Mouse (Mus musculus) adrenal gland, adult 18-20 months (tissue): ENCODE measurements around the gene Sorbs2. TPM values are rescaled to one million over a fixed set of nuclear protein-coding genes. Genes with fewer than 3 reads are reported as not detected.

Experiments used
- DNase-seq, 2 experiments: peaks; one replicate each; pipeline ENCODE4 v3.0.0; 2021 to 2022; ENCODE audit warnings: low spot score in 2 of 2
- long read RNA-seq, 2 experiments: library from polyadenylated mRNA; stranded (forward); transcript quantifications; one replicate each; pipeline ENCODE4 v2.0.0; 2021
- total RNA-seq, 2 experiments: library from RNA; stranded (reverse); gene quantifications; 1 replicate in 1 of 2; 2 replicates in 1 of 2; pipeline ENCODE4 v1.2.3; 2021

Sorbs2 gene
- 100 to 1,000 TPM; 110 to 130 TPM for total RNA-seq
- long read RNA-seq, experiment 1, partial matches to known transcripts, result 5 of 22 reads
- long read RNA-seq, experiment 1, other reads (novel, unspliced or antisense), result 17 of 22 reads
- long read RNA-seq, experiment 2, partial matches to known transcripts, result 22 of 31 reads
- long read RNA-seq, experiment 2, other reads (novel, unspliced or antisense), result 8 of 31 reads

- no peak for DNase-seq
Observed at GRCm38 (mm10) chr8:45507634-45508321, at the start of gene Sorbs2. Sorbs2 (plus strand) TSS chr8:45507788.

- DNase-seq, result no peak
Observed at GRCm38 (mm10) chr8:45457874-45458273, 49.7 kb upstream of the Sorbs2 start.

GRCm38 (mm10) chr8:45469006-45469405 is 38.6 kb upstream of the Sorbs2 start:
- DNase-seq, result no peak

- DNase-seq, result peak; percentile 43 to 57
Observed at GRCm38 (mm10) chr8:45469507-45470178, 37.9 kb upstream of the Sorbs2 start.

- no peak for DNase-seq
Observed at GRCm38 (mm10) chr8:45480886-45481285, 26.7 kb upstream of the Sorbs2 start.

- DNase-seq, result no peak
Observed at GRCm38 (mm10) chr8:45486281-45486680, 21.3 kb upstream of the Sorbs2 start.

- DNase-seq, result no peak
Observed at GRCm38 (mm10) chr8:45503971-45504370, 3.6 kb upstream of the Sorbs2 start.

- DNase-seq, result no peak
Observed at GRCm38 (mm10) chr8:45506376-45506775, 1.2 kb upstream of the Sorbs2 start.

- DNase-seq, result no peak
Observed at GRCm38 (mm10) chr8:45507277-45507633, 333 bp upstream of the Sorbs2 start.

GRCm38 (mm10) chr8:45508521-45509104 is 1.0 kb downstream of the Sorbs2 start:
- DNase-seq, result no peak

- no peak for DNase-seq
Observed at GRCm38 (mm10) chr8:45512369-45512768, 4.8 kb downstream of the Sorbs2 start.

- DNase-seq, result no peak
Observed at GRCm38 (mm10) chr8:45521595-45521994, 14.0 kb downstream of the Sorbs2 start.

GRCm38 (mm10) chr8:45527708-45528107 is 20.1 kb downstream of the Sorbs2 start:
- DNase-seq, result no peak

GRCm38 (mm10) chr8:45528890-45529289 is 21.3 kb downstream of the Sorbs2 start:
- DNase-seq, result no peak

GRCm38 (mm10) chr8:45536578-45536977 is 29.0 kb downstream of the Sorbs2 start:
- no peak for DNase-seq

- DNase-seq, result no peak
Observed at GRCm38 (mm10) chr8:45540513-45540912, 32.9 kb downstream of the Sorbs2 start.

GRCm38 (mm10) chr8:45552175-45552574 is 44.6 kb downstream of the Sorbs2 start:
- DNase-seq, result no peak

- DNase-seq, result no peak
Observed at GRCm38 (mm10) chr8:45554627-45555026, 47.0 kb downstream of the Sorbs2 start.

- no peak for DNase-seq
Observed at GRCm38 (mm10) chr8:45557936-45558335, 50.3 kb downstream of the Sorbs2 start.

GRCm38 (mm10) chr8:45558426-45558825 is 50.8 kb downstream of the Sorbs2 start:
- no peak for DNase-seq

- DNase-seq, result no peak
Observed at GRCm38 (mm10) chr8:45559176-45559820, 51.7 kb downstream of the Sorbs2 start.

- no peak for DNase-seq
Observed at GRCm38 (mm10) chr8:45565189-45565588, 57.6 kb downstream of the Sorbs2 start.
